Mouse (Mus musculus): ENCODE data around the gene Pias4. TPM values are rescaled to one million over a fixed set of nuclear protein-coding genes. Genes with fewer than 3 reads are reported as not detected.
A peak's percentile ranks its signal among the peaks of the same experiment; 100 is the strongest.
"Not testable (repeated sequence)": the region's sequence is repeated elsewhere in the genome, so short reads cannot be mapped to it uniquely, and the experiment has no call there.

The Pias4 gene
- total RNA-seq, 1 experiment from 2014 or later: 40.5 TPM

DNA sequence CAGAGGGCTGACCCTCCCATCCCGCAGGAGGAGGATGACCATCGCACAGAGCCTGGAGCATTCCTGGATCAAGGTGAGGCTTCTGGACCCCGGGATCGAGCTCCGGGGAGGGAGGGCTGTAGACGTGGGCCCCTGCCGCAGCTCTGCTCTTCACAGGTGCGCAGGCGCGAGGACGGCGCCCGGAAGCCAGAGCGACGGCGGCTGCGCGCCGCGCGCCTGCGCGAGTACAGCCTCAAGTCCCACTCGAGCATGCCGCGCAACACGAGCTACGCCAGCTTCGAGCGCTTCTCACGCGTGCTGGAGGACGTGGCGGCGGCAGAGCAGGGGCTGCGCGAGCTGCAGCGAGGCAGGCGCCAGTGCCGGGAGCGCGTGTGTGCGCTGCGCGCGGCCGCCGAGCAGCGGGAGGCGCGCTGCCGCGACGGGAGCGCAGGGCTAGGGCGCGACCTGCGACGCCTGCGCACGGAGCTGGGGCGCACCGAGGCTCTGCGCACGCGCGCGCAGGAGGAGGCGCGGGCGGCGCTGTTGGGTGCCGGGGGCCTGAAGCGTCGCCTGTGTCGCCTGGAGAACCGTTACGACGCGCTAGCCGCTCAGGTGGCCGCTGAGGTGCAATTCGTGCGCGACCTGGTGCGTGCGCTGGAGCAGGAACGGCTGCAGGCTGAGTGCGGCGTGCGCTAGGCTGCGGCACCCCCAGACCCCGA is 24.7 kb upstream of the Pias4 start:
- ATAC-seq (ENCODE audit: extremely low read depth, insufficient number of reproducible peaks, low FRiP score, poor library complexity, severe bottlenecking): peak; percentile 24; the same call in 1 of the 2 replicates

DNA sequence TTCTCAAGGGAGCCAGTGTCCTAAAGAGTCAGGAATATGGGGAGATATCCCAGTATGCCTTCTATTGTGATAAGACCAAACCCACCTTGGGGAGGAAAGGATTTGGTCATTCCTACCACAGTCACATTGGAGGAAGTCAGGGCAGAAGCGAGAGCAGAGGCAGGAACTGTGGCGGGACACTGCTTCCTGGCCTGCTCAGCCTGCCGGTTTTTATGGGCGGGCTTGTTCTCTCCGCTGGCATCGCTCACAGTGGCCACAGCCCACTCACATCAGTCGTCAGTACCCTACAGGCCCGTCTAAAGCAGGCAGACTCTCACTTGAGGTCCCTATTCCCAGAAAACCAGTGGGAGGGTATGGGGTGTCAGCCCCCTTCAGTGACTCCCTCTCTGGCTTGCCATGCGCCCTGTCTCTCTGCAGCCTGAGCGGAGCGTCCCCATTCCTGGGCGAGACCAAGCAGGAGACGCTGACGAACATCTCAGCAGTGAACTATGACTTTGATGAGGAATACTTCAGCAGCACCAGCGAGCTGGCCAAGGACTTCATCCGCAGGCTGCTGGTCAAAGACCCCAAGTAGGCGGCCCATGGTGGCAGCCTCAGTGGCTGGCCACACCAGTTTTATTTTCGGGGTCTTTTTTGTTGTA is 23.7 kb upstream of the Pias4 start:
- ATAC-seq (ENCODE audit: extremely low read depth, insufficient number of reproducible peaks, low FRiP score, poor library complexity, severe bottlenecking): no peak

- ATAC-seq (ENCODE audit: extremely low read depth, insufficient number of reproducible peaks, low FRiP score, poor library complexity, severe bottlenecking): no peak
Measured at GRCm38 (mm10) chr10:81190912-81191321, 23.2 kb upstream of the Pias4 start.

DNA sequence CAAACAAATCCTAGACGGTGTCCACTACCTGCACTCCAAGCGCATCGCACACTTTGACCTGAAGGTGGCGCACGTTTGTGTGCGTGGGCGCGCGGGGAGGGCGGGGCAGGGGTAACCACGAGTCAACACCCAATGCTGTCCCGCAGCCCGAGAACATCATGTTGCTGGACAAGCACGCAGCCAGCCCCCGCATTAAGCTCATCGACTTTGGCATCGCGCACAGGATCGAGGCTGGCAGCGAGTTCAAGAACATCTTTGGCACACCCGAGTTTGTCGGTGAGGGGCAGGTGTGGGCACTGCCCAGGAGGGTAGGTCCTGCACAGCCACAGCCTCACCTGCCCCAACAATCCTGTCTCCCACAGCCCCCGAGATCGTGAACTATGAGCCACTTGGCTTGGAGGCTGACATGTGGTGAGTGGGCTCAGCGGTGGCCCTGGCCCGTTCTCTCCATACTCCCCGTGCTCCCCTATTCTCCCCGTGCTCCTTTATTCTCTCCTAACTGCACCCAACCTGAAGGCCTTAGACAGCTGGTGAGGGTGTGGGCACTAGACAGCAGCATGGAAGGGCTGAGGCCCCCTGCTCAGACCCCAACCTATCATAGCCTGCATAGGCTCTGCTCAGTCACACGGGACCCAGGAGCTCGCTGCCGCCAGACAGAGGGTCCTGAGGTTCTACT is 22.7 kb upstream of the Pias4 start:
- no peak for ATAC-seq (ENCODE audit: extremely low read depth, insufficient number of reproducible peaks, low FRiP score, poor library complexity, severe bottlenecking)

DNA sequence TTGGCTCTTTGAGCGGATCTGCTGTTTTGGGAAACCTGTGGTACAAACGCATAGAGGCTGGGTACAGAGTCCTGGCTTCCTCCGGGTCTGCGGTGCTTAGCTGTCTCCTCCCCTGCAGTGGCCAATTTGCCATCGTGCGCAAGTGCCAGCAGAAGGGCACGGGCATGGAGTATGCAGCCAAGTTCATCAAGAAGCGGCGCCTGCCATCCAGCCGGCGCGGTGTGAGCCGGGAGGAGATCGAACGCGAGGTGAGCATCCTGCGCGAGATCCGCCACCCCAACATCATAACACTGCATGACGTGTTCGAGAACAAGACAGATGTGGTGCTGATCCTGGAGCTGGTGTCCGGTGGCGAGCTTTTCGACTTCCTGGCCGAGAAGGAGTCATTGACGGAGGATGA is 22.1 kb upstream of the Pias4 start:
- ATAC-seq (ENCODE audit: extremely low read depth, insufficient number of reproducible peaks, low FRiP score, poor library complexity, severe bottlenecking): no peak

GRCm38 (mm10) chr10:81187161-81187560 is 19.4 kb upstream of the Pias4 start:
- no peak for ATAC-seq (ENCODE audit: extremely low read depth, insufficient number of reproducible peaks, low FRiP score, poor library complexity, severe bottlenecking)

- no peak for ATAC-seq (ENCODE audit: extremely low read depth, insufficient number of reproducible peaks, low FRiP score, poor library complexity, severe bottlenecking)
Measured at GRCm38 (mm10) chr10:81184765-81185164, 17.0 kb upstream of the Pias4 start.

- no peak for ATAC-seq (ENCODE audit: extremely low read depth, insufficient number of reproducible peaks, low FRiP score, poor library complexity, severe bottlenecking)
Measured at GRCm38 (mm10) chr10:81183805-81184204, 16.1 kb upstream of the Pias4 start, which contains the start of gene 4930442H23Rik. Gene 4930442H23Rik, minus strand, starts transcription at chr10:81183849.

DNA sequence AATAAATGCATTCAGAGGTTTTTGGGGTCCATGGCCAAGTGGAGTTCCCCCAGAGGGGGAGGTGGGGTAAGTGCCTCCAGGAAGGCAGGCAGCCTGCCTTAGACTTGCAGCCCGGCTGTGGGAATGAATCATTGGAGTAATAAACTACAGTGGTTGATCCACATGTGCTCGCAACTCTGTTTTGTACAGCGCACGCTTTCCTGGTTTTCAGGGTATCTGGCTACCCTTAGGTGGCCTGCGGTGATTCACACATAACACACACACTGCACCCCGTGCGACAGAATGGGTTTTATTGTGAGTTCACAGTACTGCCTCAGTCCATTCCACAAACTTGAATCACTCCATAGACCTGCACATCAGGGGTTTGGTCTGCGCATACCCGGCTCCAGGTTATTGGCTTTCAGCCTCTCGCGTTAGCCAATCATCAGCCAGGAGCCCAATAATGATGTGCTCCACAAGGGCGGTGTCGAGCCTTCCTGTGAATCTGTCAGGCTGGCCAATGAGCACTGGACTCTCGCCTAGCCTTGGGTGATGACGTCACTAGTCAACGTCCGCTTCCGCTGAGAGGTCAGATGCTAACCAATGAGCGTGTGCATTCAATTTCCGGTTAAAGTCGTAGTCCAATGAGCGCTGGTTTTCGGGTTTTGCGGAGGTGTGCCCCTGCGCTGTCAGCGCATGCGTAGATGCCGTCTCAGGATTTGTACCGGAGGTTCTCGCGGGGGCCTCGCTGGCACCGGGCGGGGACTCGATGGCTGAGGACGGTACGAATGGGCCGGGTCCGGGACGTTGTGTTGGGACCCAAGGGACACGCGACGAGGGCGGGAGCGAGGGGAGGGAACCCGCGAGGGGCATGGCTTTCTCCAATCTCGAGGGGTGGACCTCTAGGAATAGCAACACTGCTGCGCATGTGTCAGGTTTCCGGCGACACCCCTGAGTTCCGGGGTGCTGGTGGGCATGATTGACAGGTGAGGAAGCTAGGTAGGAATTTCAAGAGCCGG is 14.9 kb upstream of the Pias4 start, which contains the start of gene Dapk3:
Gene Dapk3, plus strand, starts transcription at position 670 of the 998 bp plus-strand sequence.
- ATAC-seq (ENCODE audit: extremely low read depth, insufficient number of reproducible peaks, low FRiP score, poor library complexity, severe bottlenecking): peak; percentile 87

GRCm38 (mm10) chr10:81181860-81182259 is 14.1 kb upstream of the Pias4 start:
- ATAC-seq (ENCODE audit: extremely low read depth, insufficient number of reproducible peaks, low FRiP score, poor library complexity, severe bottlenecking): not testable (repeated sequence)

DNA sequence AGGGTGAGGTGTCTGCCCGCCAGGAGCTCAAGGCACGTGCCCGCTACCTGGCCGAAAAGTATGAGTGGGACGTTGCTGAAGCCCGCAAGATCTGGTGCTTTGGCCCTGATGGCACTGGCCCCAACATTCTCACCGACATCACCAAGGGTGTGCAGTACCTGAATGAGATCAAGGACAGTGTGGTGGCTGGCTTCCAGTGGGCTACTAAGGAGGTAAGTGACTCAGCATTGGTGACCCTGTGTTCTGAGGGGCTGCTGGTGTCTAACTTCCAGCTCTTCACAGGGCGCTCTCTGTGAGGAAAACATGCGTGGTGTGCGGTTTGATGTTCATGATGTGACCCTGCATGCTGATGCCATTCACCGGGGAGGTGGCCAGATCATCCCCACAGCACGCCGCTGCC is 13.2 kb upstream of the Pias4 start:
- ATAC-seq (ENCODE audit: extremely low read depth, insufficient number of reproducible peaks, low FRiP score, poor library complexity, severe bottlenecking): no peak

DNA sequence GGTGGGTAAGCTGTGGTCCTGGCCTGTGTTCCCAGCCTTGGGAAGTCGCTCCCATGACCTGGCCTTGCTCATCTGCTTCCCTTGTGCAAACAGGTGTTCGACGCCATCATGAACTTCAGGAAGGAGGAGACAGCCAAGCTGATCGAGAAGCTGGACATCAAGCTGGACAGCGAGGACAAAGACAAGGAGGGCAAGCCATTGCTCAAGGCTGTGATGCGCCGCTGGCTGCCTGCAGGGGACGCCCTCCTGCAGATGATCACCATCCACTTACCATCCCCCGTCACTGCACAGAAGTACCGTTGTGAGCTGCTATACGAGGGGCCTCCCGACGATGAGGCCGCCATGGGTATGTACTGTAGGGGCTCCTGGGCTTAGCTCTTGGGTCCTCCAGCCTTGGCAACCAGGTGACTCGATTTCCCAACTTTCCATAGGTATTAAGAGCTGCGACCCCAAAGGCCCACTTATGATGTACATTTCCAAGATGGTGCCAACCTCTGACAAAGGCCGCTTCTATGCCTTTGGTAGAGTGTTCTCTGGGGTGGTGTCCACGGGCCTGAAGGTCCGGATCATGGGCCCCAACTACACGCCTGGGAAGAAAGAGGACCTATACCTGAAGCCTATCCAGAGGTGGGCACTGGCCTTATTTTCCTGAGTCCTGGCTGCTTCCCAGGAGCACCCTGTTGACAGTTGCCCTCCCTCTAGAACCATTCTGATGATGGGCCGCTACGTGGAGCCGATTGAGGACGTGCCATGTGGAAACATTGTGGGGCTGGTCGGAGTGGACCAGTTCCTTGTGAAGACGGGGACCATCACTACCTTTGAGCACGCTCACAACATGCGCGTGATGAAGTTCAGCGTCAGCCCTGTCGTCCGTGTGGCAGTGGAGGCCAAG is 12.0 kb upstream of the Pias4 start:
- ATAC-seq (ENCODE audit: extremely low read depth, insufficient number of reproducible peaks, low FRiP score, poor library complexity, severe bottlenecking): no peak

DNA sequence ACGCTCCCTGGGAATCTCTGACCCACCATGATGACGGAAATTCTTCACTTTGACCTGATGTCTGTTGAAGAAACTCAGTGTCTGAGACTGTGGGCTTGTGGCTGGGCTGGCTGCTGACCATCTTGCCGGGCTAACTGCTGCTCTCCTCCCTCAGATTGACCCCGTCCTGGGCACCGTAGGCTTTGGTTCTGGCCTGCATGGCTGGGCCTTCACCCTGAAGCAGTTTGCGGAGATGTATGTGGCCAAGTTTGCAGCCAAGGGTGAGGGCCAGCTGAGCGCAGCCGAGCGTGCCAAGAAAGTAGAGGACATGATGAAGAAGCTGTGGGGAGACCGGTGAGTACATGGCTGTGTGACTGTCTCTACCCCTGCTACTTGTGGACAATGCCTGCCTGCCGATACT is 11.2 kb upstream of the Pias4 start:
- ATAC-seq (ENCODE audit: extremely low read depth, insufficient number of reproducible peaks, low FRiP score, poor library complexity, severe bottlenecking): no peak

DNA sequence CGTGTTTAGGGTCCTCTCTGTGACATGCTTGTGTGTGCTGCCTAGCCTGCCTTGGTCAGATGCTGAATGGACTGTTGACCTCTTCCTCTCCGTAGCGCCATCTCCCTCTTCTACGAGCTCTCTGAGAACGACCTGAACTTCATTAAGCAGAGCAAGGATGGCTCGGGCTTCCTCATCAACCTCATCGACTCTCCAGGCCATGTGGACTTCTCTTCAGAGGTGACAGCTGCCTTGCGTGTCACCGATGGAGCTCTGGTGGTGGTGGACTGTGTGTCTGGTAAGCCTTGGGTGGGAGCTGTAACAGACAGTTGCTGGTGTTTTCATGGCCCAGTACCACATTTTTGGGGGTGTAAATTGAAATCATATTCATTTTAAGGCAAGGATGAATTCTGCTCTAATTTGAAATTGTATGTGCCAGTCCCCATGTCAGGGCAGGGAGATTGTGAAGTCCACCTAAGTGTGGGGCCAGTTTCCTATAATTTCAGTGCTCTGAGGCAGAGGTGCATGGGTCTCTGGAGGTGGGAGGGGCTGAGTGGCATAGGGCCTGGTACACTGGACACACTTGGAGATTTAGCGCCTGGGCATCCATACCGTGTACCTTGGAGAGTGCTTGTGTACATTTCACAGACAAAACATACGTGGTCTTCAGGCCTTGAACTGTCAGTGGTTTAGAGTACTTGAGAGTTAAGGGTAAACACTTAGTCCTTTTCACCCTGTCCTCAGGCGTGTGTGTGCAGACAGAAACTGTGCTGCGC is 10.4 kb upstream of the Pias4 start:
- no peak for ATAC-seq (ENCODE audit: extremely low read depth, insufficient number of reproducible peaks, low FRiP score, poor library complexity, severe bottlenecking)

- no peak for ATAC-seq (ENCODE audit: extremely low read depth, insufficient number of reproducible peaks, low FRiP score, poor library complexity, severe bottlenecking)
Measured at GRCm38 (mm10) chr10:81177491-81177925, 9.8 kb upstream of the Pias4 start.

DNA sequence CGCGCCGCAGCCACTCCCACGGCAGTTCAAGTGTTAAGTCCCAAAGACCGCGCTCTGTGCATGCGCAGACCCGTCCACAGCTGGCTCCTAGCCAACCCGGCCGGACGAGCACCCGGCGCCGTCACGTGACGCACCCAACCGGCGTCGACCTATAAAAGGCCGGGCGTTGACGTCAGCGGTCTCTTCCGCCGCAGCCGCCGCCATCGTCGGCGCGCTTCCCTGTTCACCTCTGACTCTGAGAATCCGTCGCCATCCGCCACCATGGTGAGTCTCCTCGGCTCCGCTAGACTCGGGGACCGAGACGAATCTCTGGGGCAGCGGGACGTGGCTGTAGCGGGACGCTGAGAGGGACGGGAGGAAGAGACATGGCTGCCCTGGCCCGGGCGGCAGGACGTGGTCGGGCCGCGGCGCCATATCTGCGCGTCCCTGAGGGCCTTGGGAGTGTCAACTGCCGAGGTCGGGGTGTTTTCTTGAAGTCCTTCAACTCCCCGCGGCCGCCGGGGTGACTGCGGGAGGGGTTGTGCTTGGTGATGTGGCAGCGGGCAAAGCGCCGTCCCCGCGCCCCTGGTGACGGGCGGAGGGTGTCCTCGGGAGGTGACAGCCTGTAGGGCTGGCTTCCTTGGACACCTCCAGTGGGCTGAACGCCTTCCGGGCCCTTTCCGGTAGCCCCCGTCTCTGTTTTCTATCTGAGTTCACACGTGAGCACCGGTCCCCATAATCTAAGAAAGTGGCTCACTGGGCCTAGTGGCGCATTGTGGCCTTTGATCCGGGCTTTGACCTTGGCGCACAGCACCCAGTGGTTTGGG is 8.9 kb upstream of the Pias4 start, which contains the start of gene Eef2:
Gene Eef2, plus strand, starts transcription at position 166 of the 806 bp plus-strand sequence.
- ATAC-seq (ENCODE audit: extremely low read depth, insufficient number of reproducible peaks, low FRiP score, poor library complexity, severe bottlenecking): peak; percentile 43

Data from neutrophil, adult 5-6 weeks (primary cell).